Mouse (Mus musculus): Measurements from ENCODE around the gene Anks4b. TPM values are rescaled to one million over a fixed set of nuclear protein-coding genes. Genes with fewer than 3 reads are reported as not detected.

Anks4b gene
- polyA plus RNA-seq, 1 experiment from 2014 or later, result 1.2 TPM

- no peak overlapping the region for H3K27ac ChIP-seq
- H3K9me3 ChIP-seq (replicated peaks), result no peaks in the 10 kb centered on the region
- no peaks in the 10 kb centered on the region for H3K36me3 ChIP-seq
- no peak overlapping the region for H3K4me3 ChIP-seq
- H3K9ac ChIP-seq, result no peak overlapping the region
- 51% methylated on average over 3 of the region's 3 CpGs for WGBS (ENCODE audit: insufficient replicate concordance)
- no peaks in the 10 kb centered on the region for H3K27me3 ChIP-seq (replicated peaks)
- H3K4me1 ChIP-seq, result peaks cover 3% of the 10 kb centered on the region; the same call in 1 of the 2 replicates
- H3K4me2 ChIP-seq, result no peak overlapping the region
- ATAC-seq, result no peak
Measured at GRCm38 (mm10) chr7:120192207-120192606, 18.5 kb downstream of the Anks4b start.

- no peaks in the 10 kb centered on the region for H3K9me3 ChIP-seq (replicated peaks)
- WGBS (ENCODE audit: insufficient replicate concordance), result 69% methylated on average over 5 of the region's 6 CpGs
- no peak overlapping the region for H3K4me3 ChIP-seq
- H3K4me1 ChIP-seq, result peaks cover 3% of the 10 kb centered on the region; the same call in 1 of the 2 replicates
- ATAC-seq, result no peak
- H3K36me3 ChIP-seq, result no peaks in the 10 kb centered on the region
- H3K27ac ChIP-seq, result no peak overlapping the region
- no peak overlapping the region for H3K9ac ChIP-seq
- H3K4me2 ChIP-seq, result no peak overlapping the region
- no peaks in the 10 kb centered on the region for H3K27me3 ChIP-seq (replicated peaks)
Measured at GRCm38 (mm10) chr7:120192816-120193215, 19.2 kb downstream of the Anks4b start.

GRCm38 (mm10) chr7:120195207-120195606 lies 21.5 kb downstream of the Anks4b start:
- H3K27ac ChIP-seq, result no peak overlapping the region
- no peak overlapping the region for H3K9ac ChIP-seq
- H3K36me3 ChIP-seq, result no peaks in the 10 kb centered on the region
- no peak overlapping the region for H3K4me2 ChIP-seq
- H3K27me3 ChIP-seq (replicated peaks), result peaks cover 5% of the 10 kb centered on the region; the same call in 1 of the 2 replicates
- ATAC-seq, result no peak
- no peaks in the 10 kb centered on the region for H3K4me1 ChIP-seq
- H3K4me3 ChIP-seq, result no peak overlapping the region
- H3K9me3 ChIP-seq (replicated peaks), result no peaks in the 10 kb centered on the region
- WGBS (ENCODE audit: insufficient replicate concordance), result 63% methylated on average over 4 of the region's 4 CpGs

- Histone ChIP-seq H3K36me3 (no peaks in the 10 kb centered on the region), H3K27me3 (replicated peaks) (peaks cover 28% of the 10 kb centered on the region), H3K27ac (no peak overlapping the region), H3K4me1 (no peaks in the 10 kb centered on the region), H3K9ac (no peak overlapping the region), H3K9me3 (replicated peaks) (no peaks in the 10 kb centered on the region), H3K4me3 (no peak overlapping the region), H3K4me2 (peak overlapping the region; percentile 39)
- ATAC-seq, result no peak
- 6% methylated on average over 14 of the region's 14 CpGs for WGBS (ENCODE audit: insufficient replicate concordance)
Measured at GRCm38 (mm10) chr7:120201231-120201744, 27.6 kb downstream of the Anks4b start.

- Histone ChIP-seq H3K27ac (no peak within 1 kb of the TSS), H3K9me3 (replicated peaks) (no peaks in the 10 kb centered on the region), H3K36me3 (no peaks in the 10 kb centered on the region), H3K4me3 (no peak within 1 kb of the TSS), H3K4me2 (peak within 1 kb of the TSS; percentile 39), H3K9ac (no peak within 1 kb of the TSS), H3K27me3 (replicated peaks) (peaks cover 28% of the 10 kb centered on the region), H3K4me1 (no peaks in the 10 kb centered on the region)
- 5% methylated on average over 26 of the region's 26 CpGs for WGBS (ENCODE audit: insufficient replicate concordance)
- no peak for ATAC-seq
Measured at GRCm38 (mm10) chr7:120201771-120202170, 28.1 kb downstream of the Anks4b start, which contains the start of gene Crym. TSS of gene Crym (minus strand) at chr7:120202111.

GRCm38 (mm10) chr7:120203789-120204188 lies 30.1 kb downstream of the Anks4b start, which contains the start of gene Abca14:
TSS of gene Abca14 (plus strand) at chr7:120203961.
- Histone ChIP-seq H3K9me3 (replicated peaks) (no peaks in the 10 kb centered on the region), H3K36me3 (no peaks in the 10 kb centered on the region), H3K9ac (no peak within 1 kb of the TSS), H3K27ac (no peak within 1 kb of the TSS), H3K4me2 (no peak within 1 kb of the TSS), H3K4me1 (no peaks in the 10 kb centered on the region), H3K4me3 (no peak within 1 kb of the TSS), H3K27me3 (replicated peaks) (peaks cover 28% of the 10 kb centered on the region)
- 7% methylated on average over 26 of the region's 26 CpGs for WGBS (ENCODE audit: insufficient replicate concordance)
- ATAC-seq, result peak; percentile 57

GRCm38 (mm10) chr7:120205989-120206388 lies 32.3 kb downstream of the Anks4b start:
- Histone ChIP-seq H3K4me1 (no peaks in the 10 kb centered on the region), H3K9ac (no peak overlapping the region), H3K36me3 (no peaks in the 10 kb centered on the region), H3K4me2 (no peak overlapping the region), H3K4me3 (no peak overlapping the region), H3K27me3 (replicated peaks) (peaks cover 15% of the 10 kb centered on the region), H3K27ac (no peak overlapping the region), H3K9me3 (replicated peaks) (no peaks in the 10 kb centered on the region)
- WGBS (ENCODE audit: insufficient replicate concordance), result 29% methylated on average over 9 of the region's 9 CpGs
- no peak for ATAC-seq

- H3K9ac ChIP-seq, result no peak overlapping the region
- H3K36me3 ChIP-seq, result no peaks in the 10 kb centered on the region
- H3K27me3 ChIP-seq (replicated peaks), result no peaks in the 10 kb centered on the region
- no peak overlapping the region for H3K27ac ChIP-seq
- no peaks in the 10 kb centered on the region for H3K4me1 ChIP-seq
- no peak overlapping the region for H3K4me3 ChIP-seq
- H3K4me2 ChIP-seq, result no peak overlapping the region
- no peaks in the 10 kb centered on the region for H3K9me3 ChIP-seq (replicated peaks)
- ATAC-seq, result no peak
Measured at GRCm38 (mm10) chr7:120228541-120228940, 54.9 kb downstream of the Anks4b start.

Other genes starting within 250 kb of the Anks4b start
- not detected in 2 replicates for gene Dnah3, start 78.6 kb upstream of the Anks4b start, polyA plus RNA-seq (2016; fragmentation: Nextera tagmentation; extraction: Ambion mirVana)
- gene Tmem159, start 71.5 kb upstream of the Anks4b start, polyA plus RNA-seq (2016; fragmentation: Nextera tagmentation; extraction: Ambion mirVana), result 3.9 and 4.0 TPM in 2 replicates
- gene Zp2, start 28.6 kb upstream of the Anks4b start, polyA plus RNA-seq (2016; fragmentation: Nextera tagmentation; extraction: Ambion mirVana), result not detected in 2 replicates
- gene Crym, start 28.3 kb downstream of the Anks4b start, polyA plus RNA-seq (2016; fragmentation: Nextera tagmentation; extraction: Ambion mirVana), result 0.23 and 0.43 TPM in 2 replicates
- 0.43 TPM in 1 of 2 replicates, not detected in the other for gene Abca14, start 30.1 kb downstream of the Anks4b start, polyA plus RNA-seq (2016; fragmentation: Nextera tagmentation; extraction: Ambion mirVana)
- gene Abca15, start 154.8 kb downstream of the Anks4b start, polyA plus RNA-seq (2016; fragmentation: Nextera tagmentation; extraction: Ambion mirVana), result not detected in 2 replicates
- not detected in 2 replicates for gene Abca16, start 235.8 kb downstream of the Anks4b start, polyA plus RNA-seq (2016; fragmentation: Nextera tagmentation; extraction: Ambion mirVana)